Mouse (Mus musculus): ENCODE measurements around the gene Fam186b. TPM values are rescaled to one million over a fixed set of nuclear protein-coding genes. Genes with fewer than 3 reads are reported as not detected.
A peak's percentile ranks its signal among the peaks of the same experiment; 100 is the strongest.
"Not testable (repeated sequence)": the region's sequence is repeated elsewhere in the genome, so short reads cannot be mapped to it uniquely, and the experiment has no call there.

Gene Fam186b
- polyA plus RNA-seq, 1 experiment from 2014 or later, result 0.56 TPM

GRCm38 (mm10) chr15:99253772-99254171, 41.9 kb downstream of the Fam186b start:
- WGBS, result 95% methylated on average over 6 of the region's 6 CpGs
- no peak for ATAC-seq (ENCODE audit: low FRiP score, low read depth)
- no peak overlapping the region for H3K27ac ChIP-seq

GRCm38 (mm10) chr15:99253175-99253479, 42.6 kb downstream of the Fam186b start:
- H3K9me3 ChIP-seq; H3K27me3 ChIP-seq (replicated peaks); H3K27ac ChIP-seq; ATAC-seq (ENCODE audit: low FRiP score, low read depth); H3K9ac ChIP-seq; H3K4me1 ChIP-seq; H3K4me3 ChIP-seq: not testable (repeated sequence)
- H3K36me3 ChIP-seq, result peaks cover 21% of the 10 kb centered on the region
- peak overlapping the region; percentile 85; the same call in 1 of the 2 replicates for H3K4me2 ChIP-seq (replicated peaks)
- WGBS, result 46% methylated on average over 2 of the region's 2 CpGs

More at GRCm38 (mm10) chr15:99253772-99254171, 41.9 kb downstream of the Fam186b start:
- H3K4me1 ChIP-seq, result peaks cover 3% of the 10 kb centered on the region; the same call in 1 of the 2 replicates
- H3K27me3 ChIP-seq (replicated peaks), result no peaks in the 10 kb centered on the region
- H3K9me3 ChIP-seq, result no peaks in the 10 kb centered on the region
- H3K4me3 ChIP-seq, result no peak overlapping the region
- no peak overlapping the region for H3K4me2 ChIP-seq (replicated peaks)
- peaks cover 15% of the 10 kb centered on the region for H3K36me3 ChIP-seq
- H3K9ac ChIP-seq, result no peak overlapping the region

GRCm38 (mm10) chr15:99252381-99253174, 43.1 kb downstream of the Fam186b start:
- Histone ChIP-seq H3K4me2 (replicated peaks) (peak overlapping the region; percentile 85), H3K4me3 (peak overlapping the region; percentile 57), H3K9me3 (no peaks in the 10 kb centered on the region), H3K27me3 (replicated peaks) (no peaks in the 10 kb centered on the region), H3K9ac (peak overlapping the region; percentile 64), H3K27ac (peak overlapping the region; percentile 87), H3K36me3 (peaks cover 26% of the 10 kb centered on the region), H3K4me1 (peaks cover 3% of the 10 kb centered on the region; the same call in 1 of the 2 replicates)
- ATAC-seq (ENCODE audit: low FRiP score, low read depth), result peak; percentile 54
- WGBS, result 5% methylated on average over 22 of the region's 22 CpGs

GRCm38 (mm10) chr15:99251626-99252380, 43.9 kb downstream of the Fam186b start, which contains the start of gene Mcrs1:
TSS of gene Mcrs1 (minus strand) at chr15:99251961.
- peaks cover 34% of the 10 kb centered on the region for H3K36me3 ChIP-seq
- H3K9me3 ChIP-seq, result no peaks in the 10 kb centered on the region
- peak; percentile 96 for ATAC-seq (ENCODE audit: low FRiP score, low read depth)
- no peaks in the 10 kb centered on the region for H3K27me3 ChIP-seq (replicated peaks)
- WGBS, result under 1% methylated on average over 52 of the region's 52 CpGs
- peak within 1 kb of the TSS; percentile 87 for H3K27ac ChIP-seq
- H3K4me2 ChIP-seq (replicated peaks), result peak within 1 kb of the TSS; percentile 85
- peaks cover 3% of the 10 kb centered on the region; the same call in 1 of the 2 replicates for H3K4me1 ChIP-seq
- peak within 1 kb of the TSS; percentile 64 for H3K9ac ChIP-seq
- H3K4me3 ChIP-seq, result peak within 1 kb of the TSS; percentile 57

GRCm38 (mm10) chr15:99251111-99251510, 44.6 kb downstream of the Fam186b start:
- Histone ChIP-seq H3K4me2 (replicated peaks) (peak overlapping the region; percentile 85), H3K36me3 (peaks cover 41% of the 10 kb centered on the region), H3K9ac (peak overlapping the region; percentile 55), H3K4me3 (peak overlapping the region; percentile 57)
- WGBS, result under 1% methylated on average over 14 of the region's 15 CpGs
- not testable (repeated sequence) for H3K27me3 ChIP-seq (replicated peaks); H3K27ac ChIP-seq; H3K4me1 ChIP-seq; H3K9me3 ChIP-seq; ATAC-seq (ENCODE audit: low FRiP score, low read depth)

GRCm38 (mm10) chr15:99249938-99250337, 45.8 kb downstream of the Fam186b start:
- Histone ChIP-seq H3K9ac (no peak overlapping the region), H3K36me3 (peaks cover 52% of the 10 kb centered on the region), H3K4me3 (no peak overlapping the region; the same call in 1 of the 2 replicates), H3K9me3 (no peaks in the 10 kb centered on the region), H3K27me3 (replicated peaks) (no peaks in the 10 kb centered on the region), H3K4me1 (peaks cover 3% of the 10 kb centered on the region; the same call in 1 of the 2 replicates), H3K27ac (no peak overlapping the region), H3K4me2 (replicated peaks) (no peak overlapping the region)
- ATAC-seq (ENCODE audit: low FRiP score, low read depth), result no peak
- 89% methylated on average over 11 of the region's 11 CpGs for WGBS

GRCm38 (mm10) chr15:99248972-99249371, 46.7 kb downstream of the Fam186b start:
- no peak overlapping the region for H3K4me2 ChIP-seq (replicated peaks)
- no peak for ATAC-seq (ENCODE audit: low FRiP score, low read depth)
- peaks cover 61% of the 10 kb centered on the region for H3K36me3 ChIP-seq
- peaks cover 3% of the 10 kb centered on the region; the same call in 1 of the 2 replicates for H3K4me1 ChIP-seq
- 87% methylated on average over 9 of the region's 9 CpGs for WGBS
- H3K27ac ChIP-seq, result no peak overlapping the region
- H3K4me3 ChIP-seq, result no peak overlapping the region
- no peak overlapping the region for H3K9ac ChIP-seq
- no peaks in the 10 kb centered on the region for H3K27me3 ChIP-seq (replicated peaks)
- no peaks in the 10 kb centered on the region for H3K9me3 ChIP-seq

- H3K4me2 ChIP-seq (replicated peaks); H3K9ac ChIP-seq; H3K4me1 ChIP-seq; H3K27me3 ChIP-seq (replicated peaks); H3K27ac ChIP-seq; ATAC-seq (ENCODE audit: low FRiP score, low read depth); H3K9me3 ChIP-seq; H3K4me3 ChIP-seq: not testable (repeated sequence)
- 94% methylated on average over 6 of the region's 6 CpGs for WGBS
- H3K36me3 ChIP-seq, result peaks cover 81% of the 10 kb centered on the region
Measured at GRCm38 (mm10) chr15:99246736-99247135, 49.0 kb downstream of the Fam186b start.

- Histone ChIP-seq H3K27me3 (replicated peaks) (no peaks in the 10 kb centered on the region), H3K4me1 (peaks cover 3% of the 10 kb centered on the region; the same call in 1 of the 2 replicates), H3K27ac (no peak overlapping the region), H3K9ac (no peak overlapping the region), H3K4me2 (replicated peaks) (no peak overlapping the region), H3K9me3 (no peaks in the 10 kb centered on the region), H3K4me3 (no peak overlapping the region), H3K36me3 (peaks cover 63% of the 10 kb centered on the region)
- ATAC-seq (ENCODE audit: low FRiP score, low read depth), result no peak
- 91% methylated on average over 10 of the region's 10 CpGs for WGBS
Measured at GRCm38 (mm10) chr15:99242045-99242444, 53.6 kb downstream of the Fam186b start.

GRCm38 (mm10) chr15:99241249-99241648, 54.4 kb downstream of the Fam186b start:
- 79% methylated on average over 4 of the region's 4 CpGs for WGBS
- no peak for ATAC-seq (ENCODE audit: low FRiP score, low read depth)
- H3K36me3 ChIP-seq, result peaks cover 55% of the 10 kb centered on the region
- H3K4me3 ChIP-seq, result no peak overlapping the region
- H3K4me2 ChIP-seq (replicated peaks), result no peak overlapping the region
- no peak overlapping the region for H3K9ac ChIP-seq
- H3K9me3 ChIP-seq, result no peaks in the 10 kb centered on the region
- H3K27me3 ChIP-seq (replicated peaks), result no peaks in the 10 kb centered on the region
- H3K27ac ChIP-seq, result no peak overlapping the region
- peaks cover 3% of the 10 kb centered on the region; the same call in 1 of the 2 replicates for H3K4me1 ChIP-seq

GRCm38 (mm10) chr15:99240129-99240528, 55.6 kb downstream of the Fam186b start:
- H3K9ac ChIP-seq, result no peak overlapping the region
- H3K9me3 ChIP-seq, result no peaks in the 10 kb centered on the region
- H3K27me3 ChIP-seq (replicated peaks), result no peaks in the 10 kb centered on the region
- peaks cover 3% of the 10 kb centered on the region; the same call in 1 of the 2 replicates for H3K4me1 ChIP-seq
- 79% methylated on average over 4 of the region's 4 CpGs for WGBS
- no peak for ATAC-seq (ENCODE audit: low FRiP score, low read depth)
- H3K4me3 ChIP-seq, result no peak overlapping the region
- no peak overlapping the region for H3K27ac ChIP-seq
- no peak overlapping the region for H3K4me2 ChIP-seq (replicated peaks)
- peaks cover 45% of the 10 kb centered on the region for H3K36me3 ChIP-seq

GRCm38 (mm10) chr15:99238006-99238405, 57.7 kb downstream of the Fam186b start:
- peaks cover 4% of the 10 kb centered on the region for H3K27me3 ChIP-seq (replicated peaks)
- H3K9me3 ChIP-seq, result no peaks in the 10 kb centered on the region
- no peak overlapping the region for H3K9ac ChIP-seq
- peaks cover 24% of the 10 kb centered on the region for H3K36me3 ChIP-seq
- H3K4me2 ChIP-seq (replicated peaks), result no peak overlapping the region
- ATAC-seq (ENCODE audit: low FRiP score, low read depth), result no peak
- no peak overlapping the region for H3K4me3 ChIP-seq
- H3K27ac ChIP-seq, result no peak overlapping the region
- 65% methylated on average over 11 of the region's 11 CpGs for WGBS
- H3K4me1 ChIP-seq, result peaks cover 5% of the 10 kb centered on the region

Data from neural tube, embryonic 12.5 days (tissue).